Mouse (Mus musculus): Measurements from ENCODE around the gene Cdc42ep5. TPM values are rescaled to one million over a fixed set of nuclear protein-coding genes. Genes with fewer than 3 reads are reported as not detected.

Cdc42ep5 gene
- total RNA-seq, 1 experiment: 17.2 TPM

DNA sequence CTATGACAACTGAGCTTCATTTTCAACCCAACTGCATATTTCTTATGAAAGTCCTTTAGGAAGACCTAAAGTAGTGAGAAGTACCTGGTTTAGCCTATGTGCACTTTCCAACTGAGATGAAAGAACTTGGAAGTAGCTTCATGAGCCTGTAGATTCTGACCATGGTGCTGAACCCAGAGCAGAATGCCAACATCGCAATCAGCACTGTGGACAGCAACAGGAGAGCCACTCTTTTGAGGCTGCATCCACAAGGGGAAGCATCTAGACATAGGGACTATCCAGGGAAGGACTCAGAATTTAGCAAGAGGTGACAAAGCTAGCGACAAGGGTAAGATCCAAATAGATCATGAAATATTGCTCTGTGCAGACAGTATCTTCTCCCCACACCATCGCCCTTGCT is 13.8 kb upstream of the Cdc42ep5 start:
- Histone ChIP-seq H3K9me3 (ENCODE audit: control insufficient read depth, insufficient read depth, low read depth, low read length) (no peaks in the 10 kb centered on the region), H3K36me3 (ENCODE audit: control insufficient read depth, insufficient read depth, low read length, poor library complexity, severe bottlenecking) (no peaks in the 10 kb centered on the region), H3K4me1 (ENCODE audit: control insufficient read depth in 2 of 2, insufficient read depth in 2 of 2, low read length in 2 of 2, poor library complexity in 1 of 2) (no peaks in the 10 kb centered on the region), H3K9ac (ENCODE audit: insufficient read depth, low read depth, low read length, poor library complexity, severe bottlenecking) (no peak overlapping the region), H3K4me3 (ENCODE audit: insufficient read depth in 1 of 2, low read depth in 1 of 2, low read length in 2 of 2, poor library complexity in 1 of 2, severe bottlenecking in 1 of 2) (no peak overlapping the region), H3K27ac (ENCODE audit: insufficient read depth, low read depth, low read length, poor library complexity, severe bottlenecking) (no peak overlapping the region)
- TF ChIP-seq MAFK (IDR thresholded peaks at IDR 0.05; ENCODE audit: insufficient read depth, low read depth, low read length) (peak; percentile 56; the same call in 1 of the 2 replicates), ZNF384 (IDR thresholded peaks at IDR 0.05; ENCODE audit: low read depth, low read length) (no peak)
- in situ Hi-C loops (cut with MboI; ENCODE audit: low sequenced_read_pairs in 2 of 2, unreplicated experiment in 2 of 2): no loop called here
- DNase-seq (ENCODE audit: low read depth, low spot score): no peak

DNA sequence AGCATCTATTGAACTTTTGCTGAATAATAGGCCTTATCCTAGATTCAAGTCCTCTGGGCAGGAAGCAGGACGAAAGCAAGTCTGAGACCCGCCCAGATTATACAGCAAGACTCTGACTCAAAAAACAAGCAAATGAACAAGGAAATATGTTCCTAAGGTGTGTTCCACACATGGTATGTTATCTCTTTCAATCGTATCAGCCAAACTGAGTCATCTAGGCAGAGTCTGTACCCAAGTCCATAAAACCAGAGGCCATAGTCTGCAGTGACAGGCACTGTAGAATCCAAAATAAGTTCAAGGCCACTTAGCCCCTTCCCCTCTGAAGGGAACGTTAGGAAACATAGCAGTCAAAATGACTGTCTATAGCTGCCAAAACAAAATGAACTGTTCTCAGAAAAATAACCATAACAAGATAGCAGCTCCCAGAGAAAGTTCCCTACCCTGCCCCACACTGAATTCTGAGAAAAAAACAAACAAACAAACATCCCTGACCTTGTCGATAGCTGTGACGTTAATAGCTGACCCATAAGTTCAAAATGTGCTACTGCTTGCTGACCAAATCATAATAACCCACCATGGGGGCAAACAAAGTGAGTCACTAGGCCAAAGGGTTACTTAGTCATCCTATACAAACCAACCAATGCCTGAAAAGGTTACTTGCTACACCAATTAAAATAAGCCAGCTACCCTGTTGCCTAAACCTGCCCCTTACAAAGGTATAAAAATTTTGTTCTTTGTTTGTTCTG is 5.7 kb upstream of the Cdc42ep5 start:
- H3K9me3 ChIP-seq (ENCODE audit: control insufficient read depth, insufficient read depth, low read depth, low read length): no peaks in the 10 kb centered on the region
- in situ Hi-C loops (cut with MboI; ENCODE audit: low sequenced_read_pairs in 2 of 2, unreplicated experiment in 2 of 2): no loop called here
- H3K9ac ChIP-seq (ENCODE audit: insufficient read depth, low read depth, low read length, poor library complexity, severe bottlenecking): no peak overlapping the region
- no peaks in the 10 kb centered on the region for H3K36me3 ChIP-seq (ENCODE audit: control insufficient read depth, insufficient read depth, low read length, poor library complexity, severe bottlenecking)
- H3K4me1 ChIP-seq (ENCODE audit: control insufficient read depth in 2 of 2, insufficient read depth in 2 of 2, low read length in 2 of 2, poor library complexity in 1 of 2): peaks cover 0 to 6% of the 10 kb centered on the region in 2 experiments; a peak in 1 of 4 replicates
- no peak for TF ChIP-seq MAFK (IDR thresholded peaks at IDR 0.05; ENCODE audit: insufficient read depth, low read depth, low read length)
- TF ChIP-seq CHD2 (IDR thresholded peaks at IDR 0.05; ENCODE audit: low read depth, low read length): no peak
- no peak for TF ChIP-seq ZC3H11A (IDR thresholded peaks at IDR 0.05; ENCODE audit: borderline replicate concordance, low read depth, low read length)
- no peak for TF ChIP-seq HCFC1 (IDR thresholded peaks at IDR 0.05; ENCODE audit: borderline replicate concordance, insufficient read depth, low read length)
- TF ChIP-seq ZNF384 (IDR thresholded peaks at IDR 0.05; ENCODE audit: low read depth, low read length): no peak
- DNase-seq (ENCODE audit: low read depth, low spot score): no peak
- H3K27ac ChIP-seq (ENCODE audit: insufficient read depth, low read depth, low read length, poor library complexity, severe bottlenecking): no peak overlapping the region
- no peak overlapping the region for H3K4me3 ChIP-seq (ENCODE audit: insufficient read depth in 1 of 2, low read depth in 1 of 2, low read length in 2 of 2, poor library complexity in 1 of 2, severe bottlenecking in 1 of 2)

DNA sequence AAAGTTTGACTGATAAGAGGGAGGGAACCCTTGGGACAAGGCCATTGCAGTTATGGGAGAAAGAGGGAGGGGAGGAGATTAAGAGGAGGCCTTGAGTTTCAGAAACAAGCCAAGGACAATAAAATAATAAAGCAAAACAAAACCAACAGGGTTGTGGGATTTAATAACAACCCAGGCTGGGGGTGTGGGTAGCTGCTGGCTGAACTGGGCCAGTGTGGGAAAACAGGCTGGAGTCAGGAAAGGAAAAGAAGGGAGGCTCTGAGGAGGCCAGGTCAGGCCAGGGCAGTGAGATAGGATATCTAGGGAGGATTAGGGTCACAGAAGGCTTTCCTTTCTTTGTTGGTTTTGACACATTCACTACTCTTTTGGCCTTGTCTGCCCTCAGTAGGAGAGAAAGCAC is 2.4 kb upstream of the Cdc42ep5 start:
- TF ChIP-seq HCFC1 (IDR thresholded peaks at IDR 0.05; ENCODE audit: borderline replicate concordance, insufficient read depth, low read length) (no peak), ZNF384 (IDR thresholded peaks at IDR 0.05; ENCODE audit: low read depth, low read length) (no peak), MAFK (IDR thresholded peaks at IDR 0.05; ENCODE audit: insufficient read depth, low read depth, low read length) (no peak), CHD2 (IDR thresholded peaks at IDR 0.05; ENCODE audit: low read depth, low read length) (no peak), ZC3H11A (IDR thresholded peaks at IDR 0.05; ENCODE audit: borderline replicate concordance, low read depth, low read length) (no peak)
- no peak overlapping the region for H3K4me3 ChIP-seq (ENCODE audit: insufficient read depth in 1 of 2, low read depth in 1 of 2, low read length in 2 of 2, poor library complexity in 1 of 2, severe bottlenecking in 1 of 2)
- in situ Hi-C loops (cut with MboI; ENCODE audit: low sequenced_read_pairs in 2 of 2, unreplicated experiment in 2 of 2): no loop called here

DNA sequence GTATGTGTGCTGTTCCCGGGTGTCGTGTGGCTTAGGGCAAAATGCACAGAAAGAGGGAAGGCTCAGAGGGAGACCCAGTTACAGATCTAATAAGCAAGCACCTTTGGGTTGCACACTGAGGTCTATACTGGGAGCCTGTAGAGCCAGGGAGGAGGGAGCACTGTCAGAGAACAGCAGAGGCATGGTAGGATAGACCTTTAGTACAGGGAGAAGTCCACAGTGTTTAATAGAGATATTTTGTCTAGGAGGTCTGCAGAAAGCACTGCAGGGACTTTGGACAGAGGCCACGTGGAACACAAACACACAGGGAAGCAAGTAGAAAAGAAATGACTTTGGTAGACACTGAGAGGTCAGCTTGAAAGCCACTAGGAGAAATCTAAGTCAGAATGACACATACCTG is 626 bp upstream of the Cdc42ep5 start:
- no peak overlapping the region for H3K27ac ChIP-seq (ENCODE audit: insufficient read depth, low read depth, low read length, poor library complexity, severe bottlenecking)
- H3K4me1 ChIP-seq (ENCODE audit: control insufficient read depth in 2 of 2, insufficient read depth in 2 of 2, low read length in 2 of 2, poor library complexity in 1 of 2): peaks cover 4 to 11% of the 10 kb centered on the region in 2 experiments; a peak in 1 of 4 replicates
- H3K4me3 ChIP-seq (ENCODE audit: insufficient read depth in 1 of 2, low read depth in 1 of 2, low read length in 2 of 2, poor library complexity in 1 of 2, severe bottlenecking in 1 of 2): 0 out of 4 replicates have a peak overlapping the region, but pooled peaks of 1 of the 2 experiments have one; percentile 29
- no peaks in the 10 kb centered on the region for H3K9me3 ChIP-seq (ENCODE audit: control insufficient read depth, insufficient read depth, low read depth, low read length)
- in situ Hi-C loops (cut with MboI; ENCODE audit: low sequenced_read_pairs in 2 of 2, unreplicated experiment in 2 of 2): no loop called here
- no peak for DNase-seq (ENCODE audit: low read depth, low spot score)
- H3K9ac ChIP-seq (ENCODE audit: insufficient read depth, low read depth, low read length, poor library complexity, severe bottlenecking): no peak overlapping the region
- TF ChIP-seq CHD2 (IDR thresholded peaks at IDR 0.05; ENCODE audit: low read depth, low read length) (no peak), MAFK (IDR thresholded peaks at IDR 0.05; ENCODE audit: insufficient read depth, low read depth, low read length) (no peak), ZNF384 (IDR thresholded peaks at IDR 0.05; ENCODE audit: low read depth, low read length) (no peak), HCFC1 (IDR thresholded peaks at IDR 0.05; ENCODE audit: borderline replicate concordance, insufficient read depth, low read length) (no peak)
- H3K36me3 ChIP-seq (ENCODE audit: control insufficient read depth, insufficient read depth, low read length, poor library complexity, severe bottlenecking): no peaks in the 10 kb centered on the region; the same call in 1 of the 2 replicates

More for the DNA sequence above, 2.4 kb upstream of the Cdc42ep5 start:
- no peak for DNase-seq (ENCODE audit: low read depth, low spot score)
- H3K9ac ChIP-seq (ENCODE audit: insufficient read depth, low read depth, low read length, poor library complexity, severe bottlenecking): no peak overlapping the region
- H3K36me3 ChIP-seq (ENCODE audit: control insufficient read depth, insufficient read depth, low read length, poor library complexity, severe bottlenecking): no peaks in the 10 kb centered on the region
- peaks cover 4 to 11% of the 10 kb centered on the region in 2 experiments; a peak in 1 of 4 replicates for H3K4me1 ChIP-seq (ENCODE audit: control insufficient read depth in 2 of 2, insufficient read depth in 2 of 2, low read length in 2 of 2, poor library complexity in 1 of 2)
- H3K27ac ChIP-seq (ENCODE audit: insufficient read depth, low read depth, low read length, poor library complexity, severe bottlenecking): no peak overlapping the region
- H3K9me3 ChIP-seq (ENCODE audit: control insufficient read depth, insufficient read depth, low read depth, low read length): no peaks in the 10 kb centered on the region

Measured in ES-E14 (cell line).